Mouse (Mus musculus) lung, adult 2 months (tissue): ENCODE data around the gene BC048562. TPM values are rescaled to one million over a fixed set of nuclear protein-coding genes. Genes with fewer than 3 reads are reported as not detected.

Experiments
- DNase-seq: peaks from one replicate; pipeline ENCODE4 v3.0.0; 2022
- H3K4me1 ChIP-seq: fragments of 200-500 bp; 2 replicates; pipeline ENCODE4 v1.6.1; 2011; ENCODE audit warnings: low read length; ENCODE audit not compliant: control insufficient read depth, insufficient read depth
- H3K4me3 ChIP-seq: fragments of 200-500 bp; replicated peaks from 2 replicates; pipeline ENCODE3; 2011; ENCODE audit warnings: low read depth, mild to moderate bottlenecking, control low read depth, low read length; ENCODE audit errors: extremely low read depth
- CTCF ChIP-seq: fragments of 200-500 bp; IDR thresholded peaks from 2 replicates; pipeline ENCODE4 v1.5.1; 2011; ENCODE audit warnings: mild to moderate bottlenecking, low read length, control low read depth; ENCODE audit not compliant: insufficient read depth
- POLR2A ChIP-seq: fragments of 200-500 bp; IDR thresholded peaks from 2 replicates; pipeline ENCODE4 v1.6.1; 2011; ENCODE audit warnings: low read depth, mild to moderate bottlenecking, control low read depth, low read length, borderline replicate concordance; ENCODE audit errors: extremely low read depth
- WGBS: fragments of 180-500 bp; shearing (Covaris S2); methylation state at CpG from one replicate; pipeline ENCODE4 v1.1.7; 2018; 5-methylcytosine and 5-hydroxymethylcytosine counted together
- polyA plus RNA-seq: library from polyadenylated mRNA; depleted of rRNA; stranded (reverse); fragments of >200 nt; gene quantifications from 2 replicates; pipeline ENCODE4 v1.2.3, GENCODE M21; 2012; rRNA removed

Gene BC048562
- polyA plus RNA-seq, 1 experiment = not detected

DNA sequence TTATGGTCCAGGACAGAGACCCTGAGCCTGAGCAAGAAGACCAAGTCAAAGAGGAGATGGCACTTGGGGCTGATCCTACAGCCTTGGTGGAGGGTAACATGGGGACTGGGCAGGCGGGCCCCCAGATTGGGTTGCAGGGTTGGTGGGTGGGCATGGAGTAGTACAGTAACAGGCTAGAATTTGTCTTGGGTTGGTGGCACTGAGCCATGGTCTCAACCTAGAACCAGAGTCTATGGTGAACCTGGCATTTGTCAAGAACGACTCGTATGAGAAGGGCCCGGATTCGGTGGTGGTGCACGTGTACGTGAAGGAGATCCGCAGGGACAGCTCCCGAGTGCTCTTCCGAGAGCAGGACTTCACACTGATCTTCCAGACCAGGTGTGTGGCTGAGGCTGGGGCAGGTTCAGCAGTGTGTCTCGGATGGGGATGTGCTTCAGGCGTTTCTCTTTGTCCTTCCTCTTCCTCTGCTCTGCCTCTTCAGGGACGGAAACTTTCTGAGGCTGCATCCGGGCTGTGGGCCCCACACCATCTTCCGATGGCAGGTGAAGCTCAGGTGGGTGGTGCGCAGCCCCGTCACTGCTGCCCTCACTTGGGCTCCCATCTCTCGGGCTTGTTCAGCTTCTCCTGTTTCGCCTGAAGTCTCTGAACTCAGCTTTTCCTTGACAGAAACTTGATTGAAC, 58.0 kb downstream of the BC048562 start:
- H3K4me3 ChIP-seq = no peak overlapping the region
- peaks cover 7% of the 10 kb centered on the region for H3K4me1 ChIP-seq
- WGBS = 95% methylated on average over 19 of the region's 19 CpGs
- no peak for DNase-seq
- TF ChIP-seq POLR2A = no peak
- TF ChIP-seq CTCF = no peak

- no peak for DNase-seq
- Histone ChIP-seq H3K4me3 (no peak overlapping the region), H3K4me1 (peaks cover 7% of the 10 kb centered on the region)
- TF ChIP-seq POLR2A (no peak), CTCF (no peak)
- 80% methylated on average over 10 of the region's 10 CpGs for WGBS
These were observed 58.6 kb downstream of the BC048562 start for GRCm38 (mm10) chr9:108494905-108495304.

Other genes starting within 250 kb of the BC048562 start
- gene Bsn, start 246.1 kb upstream of the BC048562 start, polyA plus RNA-seq = 0.74 and 0.95 TPM in 2 replicates
- 125 and 170 TPM in 2 replicates for gene Dag1, start 172.5 kb upstream of the BC048562 start, polyA plus RNA-seq
- gene Nicn1, start 146.1 kb upstream of the BC048562 start, polyA plus RNA-seq = 15.1 and 21.4 TPM in 2 replicates
- 7.0 and 13.3 TPM in 2 replicates for gene Amt, start 139.6 kb upstream of the BC048562 start, polyA plus RNA-seq
- gene Rhoa, start 130.4 kb upstream of the BC048562 start, polyA plus RNA-seq = 167 and 313 TPM in 2 replicates
- gene Tcta, start 130.3 kb upstream of the BC048562 start, polyA plus RNA-seq = 64.1 and 75.8 TPM in 2 replicates
- gene Gpx1, start 97.6 kb upstream of the BC048562 start, polyA plus RNA-seq = 1,012 and 1,202 TPM in 2 replicates
- 59.4 and 75.6 TPM in 2 replicates for gene Usp4, start 88.6 kb upstream of the BC048562 start, polyA plus RNA-seq
- 0.58 and 0.66 TPM in 2 replicates for gene 1700102P08Rik, start 43.7 kb upstream of the BC048562 start, polyA plus RNA-seq
- gene Ccdc36, start 8.0 kb upstream of the BC048562 start, polyA plus RNA-seq = not detected in 2 replicates
- gene Ccdc71, start 24.0 kb downstream of the BC048562 start, polyA plus RNA-seq = 26.8 and 27.2 TPM in 2 replicates
- gene Klhdc8b, start 25.1 kb downstream of the BC048562 start, polyA plus RNA-seq = 108 and 109 TPM in 2 replicates
- 189 and 231 TPM in 2 replicates for gene Lamb2, start 43.3 kb downstream of the BC048562 start, polyA plus RNA-seq
- 134 and 161 TPM in 2 replicates for gene Usp19, start 54.1 kb downstream of the BC048562 start, polyA plus RNA-seq
- gene Qars, start 71.2 kb downstream of the BC048562 start, polyA plus RNA-seq = 140 and 204 TPM in 2 replicates
- gene Qrich1, start 80.3 kb downstream of the BC048562 start, polyA plus RNA-seq = 64.4 and 76.6 TPM in 2 replicates
- gene Impdh2, start 123.8 kb downstream of the BC048562 start, polyA plus RNA-seq = 63.3 and 66.6 TPM in 2 replicates
- gene Ndufaf3, start 131.0 kb downstream of the BC048562 start, polyA plus RNA-seq = 45.5 and 46.3 TPM in 2 replicates
- 183 and 199 TPM in 2 replicates for gene Dalrd3, start 133.4 kb downstream of the BC048562 start, polyA plus RNA-seq
- 58.7 and 67.6 TPM in 2 replicates for gene Wdr6, start 142.3 kb downstream of the BC048562 start, polyA plus RNA-seq
- gene P4htm, start 161.2 kb downstream of the BC048562 start, polyA plus RNA-seq = 19.6 and 22.4 TPM in 2 replicates
- 24.6 and 35.4 TPM in 2 replicates for gene Arih2, start 212.9 kb downstream of the BC048562 start, polyA plus RNA-seq
- 22.3 and 24.4 TPM in 2 replicates for gene Slc25a20, start 225.6 kb downstream of the BC048562 start, polyA plus RNA-seq